Mouse (Mus musculus) layer of hippocampus, adult 2 months (tissue): ENCODE measurements at regions not wholly inside any gene's neighbourhood (a gene's known extent, or its start where the extent isn't known, plus 50 kb on each side); places are given as distances from the start of the nearest gene placed in this dataset.

Experiments used
- DNase-seq, 2 experiments: peaks; one replicate each; pipeline ENCODE4 v3.0.0; 2022; ENCODE audit warnings: low spot score in 2 of 2
- H3K27ac ChIP-seq: fragments of 200-600 bp; 2 replicates; pipeline ENCODE4 v1.8.1; 2022
- H3K4me3 ChIP-seq: fragments of 200-600 bp; 2 replicates; pipeline ENCODE4 v1.8.1; 2022; ENCODE audit warnings: mild to moderate bottlenecking
- CTCF ChIP-seq: fragments of 200-600 bp; conservative IDR thresholded peaks from 2 replicates; pipeline ENCODE4 v1.8.1; 2022; ENCODE audit warnings: antibody characterized with exemption, mild to moderate bottlenecking, moderate library complexity

- no peak overlapping the region for H3K27ac ChIP-seq
- DNase-seq, result no peak
- no peak for TF ChIP-seq CTCF
- H3K4me3 ChIP-seq, result no peak overlapping the region
Observed at GRCm38 (mm10) chr15:13359026-13359425, 185.6 kb upstream of the Cdh6 start.

DNA sequence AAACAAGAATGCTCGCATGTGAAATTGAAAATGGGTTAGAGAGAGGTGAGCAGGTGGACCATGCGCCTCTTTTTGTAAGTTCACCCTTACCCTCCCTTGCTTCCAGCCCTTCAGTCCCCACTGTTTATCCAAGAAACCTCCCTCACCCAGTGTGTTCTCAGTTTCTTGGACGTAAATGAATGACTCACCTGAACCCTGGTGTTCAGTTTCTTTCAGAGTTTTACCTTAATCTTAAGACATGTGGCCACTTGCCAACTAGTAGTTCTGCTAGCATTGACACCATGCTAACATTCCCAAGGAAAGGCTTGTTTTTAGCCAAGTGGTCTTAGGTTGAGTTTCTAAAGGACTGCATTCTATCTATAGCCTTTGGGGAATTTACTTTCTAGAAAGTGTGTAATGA is 176.8 kb upstream of the Cdh6 start:
- TF ChIP-seq CTCF, result no peak
- Histone ChIP-seq H3K4me3 (no peak overlapping the region), H3K27ac (no peak overlapping the region)
- no peak for DNase-seq

- H3K27ac ChIP-seq, result no peak overlapping the region
- H3K4me3 ChIP-seq, result no peak overlapping the region
- no peak for DNase-seq
- no peak for TF ChIP-seq CTCF
Observed at GRCm38 (mm10) chr15:13336392-13336791, 162.9 kb upstream of the Cdh6 start.

- no peak overlapping the region for H3K27ac ChIP-seq
- no peak for TF ChIP-seq CTCF
- no peak for DNase-seq
- no peak overlapping the region for H3K4me3 ChIP-seq
Observed at GRCm38 (mm10) chr15:13324439-13324838, 151.0 kb upstream of the Cdh6 start.

DNA sequence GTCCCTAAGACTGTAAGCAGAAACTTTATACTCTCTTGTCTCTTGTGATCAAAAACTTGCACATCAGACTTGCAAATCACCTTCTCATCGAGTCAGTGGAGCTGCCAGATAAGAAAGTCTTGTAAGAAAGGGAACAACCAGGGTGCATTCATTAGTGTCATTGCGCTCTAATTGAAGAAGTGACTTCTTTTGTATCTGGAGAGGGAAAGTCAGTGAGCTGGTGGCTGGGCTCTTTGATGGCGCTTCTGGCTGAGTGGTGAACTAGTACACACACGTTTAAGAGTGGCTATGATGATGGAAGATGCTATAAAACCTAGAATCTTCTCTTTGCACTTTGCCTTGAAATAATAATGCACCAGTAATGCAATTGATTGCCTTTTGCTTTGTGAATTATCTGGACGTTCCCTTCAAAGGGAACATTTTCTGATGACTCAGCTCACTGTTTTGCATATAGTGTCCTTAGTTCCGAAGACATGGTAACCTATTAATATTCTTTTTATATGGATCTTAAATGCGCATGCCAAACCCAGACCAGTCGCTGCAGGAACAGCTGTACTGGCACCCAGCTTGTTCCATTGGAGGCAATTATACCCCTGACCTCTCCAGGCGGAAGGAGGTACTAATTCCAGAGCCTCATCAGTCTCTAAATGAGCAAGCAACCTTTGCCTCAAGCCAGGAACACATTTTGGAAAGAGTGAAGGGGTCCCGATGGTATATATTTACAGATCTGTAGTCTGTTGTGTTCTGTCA is 147.3 kb upstream of the Cdh6 start:
- TF ChIP-seq CTCF, result no peak
- Histone ChIP-seq H3K27ac (no peak overlapping the region), H3K4me3 (no peak overlapping the region)
- DNase-seq, result no peak

GRCm38 (mm10) chr15:13304562-13304961 is 131.1 kb upstream of the Cdh6 start:
- no peak for TF ChIP-seq CTCF
- DNase-seq, result peak; percentile 19 to 22
- H3K27ac ChIP-seq, result no peak overlapping the region
- no peak overlapping the region for H3K4me3 ChIP-seq

GRCm38 (mm10) chr15:13303456-13303855 is 130.0 kb upstream of the Cdh6 start:
- no peak for TF ChIP-seq CTCF
- Histone ChIP-seq H3K27ac (no peak overlapping the region), H3K4me3 (no peak overlapping the region)
- DNase-seq, result no peak

DNA sequence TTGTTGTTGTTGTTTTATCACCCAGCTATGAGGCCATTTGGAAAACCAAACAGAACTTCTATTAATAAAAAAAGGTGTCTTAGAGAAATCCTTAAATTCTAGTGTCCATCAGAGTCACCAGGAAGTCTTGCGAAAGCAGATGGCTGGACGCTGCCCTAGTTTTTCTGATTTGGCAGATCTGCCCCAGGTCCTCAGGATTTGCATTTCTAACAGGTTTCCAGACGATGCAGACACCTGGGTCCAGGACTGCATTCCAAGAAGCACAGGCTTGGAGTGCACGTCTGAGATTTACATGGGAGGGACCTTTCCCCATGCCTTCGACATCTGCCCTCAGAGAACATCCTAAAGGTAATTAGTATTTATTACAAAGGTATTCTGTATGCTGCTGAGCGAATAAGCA is 129.2 kb upstream of the Cdh6 start:
- no peak for TF ChIP-seq CTCF

DNA sequence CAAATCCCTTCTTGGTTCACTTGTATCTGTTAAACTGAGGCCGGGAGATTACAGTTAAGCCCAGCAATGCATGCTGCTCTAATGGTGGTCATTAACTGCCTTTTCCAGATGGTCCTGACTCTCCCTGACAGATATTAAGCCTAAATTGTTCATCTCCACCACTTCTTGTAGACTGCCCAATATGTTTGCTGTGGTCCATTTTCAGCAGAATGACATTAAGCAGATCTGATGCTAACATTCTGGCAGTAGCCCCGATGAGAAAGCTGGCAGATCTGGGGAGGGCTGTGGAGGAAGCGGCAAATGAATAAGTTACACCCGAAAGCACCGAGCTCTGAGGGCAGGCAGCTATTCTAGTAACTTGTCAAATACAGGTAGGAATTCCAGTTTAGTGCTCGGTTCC is 123.5 kb upstream of the Cdh6 start:
- no peak for TF ChIP-seq CTCF
- no peak for DNase-seq
- H3K4me3 ChIP-seq, result no peak overlapping the region

More for the DNA sequence above, 129.2 kb upstream of the Cdh6 start:
- no peak overlapping the region for H3K27ac ChIP-seq
- no peak overlapping the region for H3K4me3 ChIP-seq
- no peak for DNase-seq

GRCm38 (mm10) chr15:13289064-13289463 is 115.6 kb upstream of the Cdh6 start:
- TF ChIP-seq CTCF, result no peak
- H3K27ac ChIP-seq, result no peak overlapping the region
- no peak for DNase-seq
- no peak overlapping the region for H3K4me3 ChIP-seq

More for the DNA sequence above, 123.5 kb upstream of the Cdh6 start:
- no peak overlapping the region for H3K27ac ChIP-seq

DNA sequence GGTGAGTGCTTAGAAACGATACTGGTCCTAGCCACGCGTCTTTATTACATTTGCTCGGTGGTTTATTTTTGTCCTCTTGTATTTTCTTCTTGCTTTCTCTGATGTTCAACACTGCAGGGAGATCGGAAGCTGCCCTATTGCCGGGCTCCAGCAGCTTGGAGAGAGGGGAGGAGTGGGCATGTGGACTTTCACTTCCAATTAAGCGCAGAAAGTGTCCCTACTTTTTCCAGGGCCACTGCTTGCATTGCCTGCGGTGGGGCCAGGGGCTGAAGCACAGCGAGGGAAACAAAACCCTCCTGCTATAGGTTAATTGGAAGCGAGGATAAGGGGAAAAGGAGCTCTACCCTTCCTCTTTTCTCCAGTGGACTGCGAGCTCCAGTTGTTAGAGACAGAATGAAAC is 114.4 kb upstream of the Cdh6 start:
- no peak for TF ChIP-seq CTCF
- peak overlapping the region; percentile 34 for H3K4me3 ChIP-seq
- no peak for DNase-seq
- H3K27ac ChIP-seq, result no peak overlapping the region

DNA sequence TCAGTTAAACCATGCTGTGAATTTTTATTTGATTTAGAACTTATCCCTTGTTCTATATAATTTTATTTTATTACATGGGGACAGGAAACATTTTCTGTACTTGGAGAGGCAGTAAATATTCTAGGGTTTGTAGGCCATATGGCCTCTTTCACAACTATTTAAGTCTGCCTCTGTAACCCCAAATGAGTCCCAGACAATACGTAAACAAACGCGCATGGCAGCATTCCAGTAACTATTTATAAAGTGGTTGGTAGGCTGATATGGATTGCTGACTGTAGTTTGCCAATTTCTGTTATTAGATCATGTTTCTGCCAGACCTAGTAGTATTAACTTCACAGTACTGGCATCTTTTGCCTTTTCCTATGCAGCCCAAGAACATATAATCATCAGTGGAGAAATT is 111.9 kb upstream of the Cdh6 start:
- TF ChIP-seq CTCF, result no peak
- Histone ChIP-seq H3K4me3 (no peak overlapping the region), H3K27ac (no peak overlapping the region)
- DNase-seq, result no peak

DNA sequence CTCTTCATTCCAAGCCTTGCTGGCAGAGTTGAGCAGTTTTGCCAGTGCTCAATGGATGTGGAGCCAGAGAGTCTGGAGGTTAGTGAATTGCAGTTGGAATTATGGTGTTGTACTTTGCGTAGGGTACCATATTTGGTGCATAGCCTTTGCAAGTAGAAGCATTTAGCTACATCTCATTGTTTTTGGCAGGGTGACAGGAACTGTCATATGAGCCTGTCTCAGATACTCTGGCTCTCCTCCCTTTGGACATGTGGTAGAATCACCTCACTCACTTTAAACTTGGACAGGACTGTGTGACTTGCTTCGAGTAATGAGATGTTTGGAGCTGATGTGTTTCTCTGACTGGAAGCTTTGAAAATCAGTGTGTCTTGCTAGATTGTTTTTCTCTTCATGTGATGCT is 110.7 kb upstream of the Cdh6 start:
- no peak for TF ChIP-seq CTCF
- no peak overlapping the region for H3K4me3 ChIP-seq
- no peak overlapping the region for H3K27ac ChIP-seq
- DNase-seq, result no peak

GRCm38 (mm10) chr15:13283106-13283505 is 109.6 kb upstream of the Cdh6 start:
- no peak overlapping the region for H3K27ac ChIP-seq
- H3K4me3 ChIP-seq, result no peak overlapping the region
- no peak for DNase-seq
- TF ChIP-seq CTCF, result no peak

DNA sequence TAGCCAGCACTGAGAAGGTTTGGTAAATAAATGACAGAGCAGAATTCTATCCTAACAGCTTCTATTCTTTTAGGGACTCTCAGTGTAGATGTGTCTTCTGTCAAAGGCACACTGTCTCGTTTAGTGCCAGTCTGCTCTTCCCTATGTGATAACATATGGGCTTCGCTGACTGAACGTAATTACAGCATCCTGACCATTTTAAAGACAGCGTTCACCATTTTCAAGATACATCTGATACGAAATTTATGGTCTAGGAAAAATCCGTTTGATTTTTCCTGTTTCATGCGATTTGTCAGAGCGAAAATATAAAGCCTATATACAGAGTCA is 103.4 kb upstream of the Cdh6 start:
- DNase-seq, result no peak
- TF ChIP-seq CTCF, result no peak
- H3K27ac ChIP-seq, result no peak overlapping the region
- H3K4me3 ChIP-seq, result no peak overlapping the region
